Mouse (Mus musculus) megakaryocyte, embryonic 14.5 days (primary cell): Measurements from ENCODE around the gene Wdr27.

Source experiments
- FLI1 ChIP-seq: IDR thresholded peaks from 2 replicates; pipeline ENCODE4 v1.6.1; 2012; ENCODE audit warnings: low read length, inconsistent platforms, mixed read lengths
- GATA1 ChIP-seq: IDR thresholded peaks from 3 replicates; pipeline ENCODE4 v1.6.1; 2012; ENCODE audit warnings: mixed read lengths, low read length, inconsistent platforms, borderline replicate concordance

GRCm38 (mm10) chr17:14903212-14903611 lies 39.7 kb downstream of the Wdr27 start:
- TF ChIP-seq FLI1 (no peak), GATA1 (no peak)
